Mouse (Mus musculus) lung, adult 10 weeks (tissue): ENCODE data around the gene Ilf3. TPM values are rescaled to one million over a fixed set of nuclear protein-coding genes. Genes with fewer than 3 reads are reported as not detected.

ENCODE experiments used
- polyA plus RNA-seq: library from polyadenylated mRNA; stranded (reverse); fragments of 350-450 nt; fragmentation: Illumina TruSeq; extraction: RNeasy Lipid Tissue Mini Kit (QIAGEN cat#74804); gene quantifications from one replicate; pipeline ENCODE4 v1.2.3, GENCODE M21; 2014; ENCODE audit warnings: low read depth, low replicate concordance; ENCODE audit not compliant: insufficient read depth

The Ilf3 gene
- 18.5 TPM for polyA plus RNA-seq

DNA sequence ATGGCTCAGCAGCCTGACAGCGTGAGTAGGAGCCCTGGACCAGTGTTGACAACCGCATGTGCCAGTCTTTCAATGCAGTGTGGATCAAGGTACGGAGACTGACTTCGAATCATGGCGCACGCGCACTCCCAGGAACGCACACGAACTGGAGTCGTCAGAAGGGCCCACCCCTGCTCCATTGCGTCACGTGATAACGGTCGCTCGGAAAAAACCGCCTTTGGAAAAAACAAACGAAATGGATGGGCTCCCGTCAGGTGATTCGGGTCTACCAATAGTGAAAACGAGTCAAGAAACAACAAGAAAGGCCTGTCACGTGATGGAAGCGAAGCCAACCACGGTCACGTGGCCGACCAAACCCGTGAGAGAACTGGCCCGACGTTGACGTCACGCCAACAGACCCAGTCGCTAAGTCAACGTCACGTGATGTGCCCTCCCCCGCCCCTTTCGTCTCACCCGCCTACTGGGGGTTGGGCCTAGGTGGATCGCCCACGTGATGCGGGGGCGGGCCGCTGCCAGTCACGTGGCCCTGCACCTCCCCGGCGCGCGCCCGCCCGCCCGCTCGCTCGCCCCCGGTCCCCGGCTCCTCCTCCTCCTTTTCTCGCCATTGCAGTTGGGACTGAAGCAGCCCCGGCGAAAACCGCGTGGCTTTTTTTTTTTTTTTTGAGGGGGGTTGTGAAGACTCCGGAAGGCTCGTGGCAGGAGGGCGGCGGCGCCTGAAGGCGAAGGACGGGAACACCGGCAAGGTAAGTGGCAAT is at the start of gene Ilf3:
Gene Ilf3, plus strand, starts transcription at position 515 of the 755 bp plus-strand sequence.

GRCm38 (mm10) chr9:21320619-21321512 is 46.8 kb upstream of the Ilf3 start, which contains the start of gene Slc44a2:
Gene Slc44a2, plus strand, starts transcription at chr9:21320698.

GRCm38 (mm10) chr9:21411669-21412550 is 44.2 kb downstream of the Ilf3 start, which contains the start of gene Qtrt1:
Gene Qtrt1, plus strand, starts transcription at chr9:21411837.

DNA sequence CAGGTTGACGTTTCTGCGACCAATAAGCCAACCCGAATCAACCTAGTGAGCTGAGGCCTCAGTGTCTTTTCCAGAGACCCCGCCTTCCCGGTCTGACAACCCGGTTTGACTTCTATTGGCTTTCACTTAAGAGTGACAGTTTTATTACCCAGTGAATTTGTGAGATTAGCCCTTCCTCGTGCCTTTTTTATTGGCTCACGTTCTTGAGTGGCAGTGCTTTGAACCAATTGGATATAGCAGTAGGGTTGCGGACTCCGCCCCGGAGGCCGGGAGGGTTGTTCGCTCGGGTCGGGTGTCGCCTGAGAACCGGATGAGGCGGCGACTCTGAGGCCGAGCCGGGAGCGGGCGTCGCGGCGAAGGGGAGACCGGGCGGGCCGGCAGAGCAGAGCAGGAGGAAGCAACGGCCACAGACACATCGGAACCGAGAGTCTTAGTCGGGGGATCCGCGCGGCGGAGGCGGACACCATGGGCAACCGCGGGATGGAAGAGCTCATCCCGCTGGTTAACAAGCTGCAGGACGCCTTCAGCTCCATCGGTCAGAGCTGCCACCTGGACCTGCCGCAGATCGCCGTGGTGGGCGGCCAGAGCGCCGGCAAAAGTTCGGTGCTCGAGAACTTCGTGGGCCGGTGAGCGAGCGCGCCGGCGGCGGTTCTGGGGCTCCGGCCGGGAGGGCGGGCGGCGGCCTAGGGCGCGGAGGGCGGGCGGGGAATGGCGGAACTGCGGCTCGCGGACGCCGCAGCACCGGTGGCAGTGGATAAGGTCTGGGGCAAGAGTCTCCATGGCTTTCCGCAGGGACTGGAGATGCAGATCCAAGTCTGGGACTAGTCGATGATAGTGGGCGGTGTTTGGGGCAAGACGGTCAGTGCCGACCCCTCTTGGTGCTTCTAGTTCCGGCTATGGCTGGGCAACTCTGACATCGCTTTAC is 57.2 kb downstream of the Ilf3 start, which contains the start of gene Dnm2:
Gene Dnm2, plus strand, starts transcription at position 278 of the 925 bp plus-strand sequence.

Other genes with a start within 250 kb of the Ilf3 start
- gene Tyk2, start 236.6 kb upstream of the Ilf3 start, polyA plus RNA-seq: 9.4 TPM
- 99.3 TPM for gene Cdc37, start 217.9 kb upstream of the Ilf3 start, polyA plus RNA-seq
- 3.4 TPM for gene Pde4a, start 202.2 kb upstream of the Ilf3 start, polyA plus RNA-seq
- gene Keap1, start 128.5 kb upstream of the Ilf3 start, polyA plus RNA-seq: 24.3 TPM
- 1.3 TPM for gene S1pr5, start 119.4 kb upstream of the Ilf3 start, polyA plus RNA-seq
- 25.0 TPM for gene Atg4d, start 102.6 kb upstream of the Ilf3 start, polyA plus RNA-seq
- gene Kri1, start 79.9 kb upstream of the Ilf3 start, polyA plus RNA-seq: 18.5 TPM
- 20.3 TPM for gene Cdkn2d, start 76.5 kb upstream of the Ilf3 start, polyA plus RNA-seq
- 27.2 TPM for gene Ap1m2, start 55.5 kb upstream of the Ilf3 start, polyA plus RNA-seq
- gene Slc44a2, start 47.2 kb upstream of the Ilf3 start, polyA plus RNA-seq: 118 TPM
- gene Qtrt1, start 44.0 kb downstream of the Ilf3 start, polyA plus RNA-seq: 10.3 TPM
- gene Dnm2, start 57.0 kb downstream of the Ilf3 start, polyA plus RNA-seq: 47.8 TPM
- gene Tmed1, start 142.4 kb downstream of the Ilf3 start, polyA plus RNA-seq: 29.5 TPM
- 16.2 TPM for gene AB124611, start 158.3 kb downstream of the Ilf3 start, polyA plus RNA-seq
- gene Carm1, start 179.0 kb downstream of the Ilf3 start, polyA plus RNA-seq: 14.0 TPM
- 17.7 TPM for gene Timm29, start 224.9 kb downstream of the Ilf3 start, polyA plus RNA-seq
- 21.4 TPM for gene Yipf2, start 225.0 kb downstream of the Ilf3 start, polyA plus RNA-seq
- 16.8 TPM for gene Smarca4, start 248.3 kb downstream of the Ilf3 start, polyA plus RNA-seq